ENCODE assay signal across 24 mouse cellular contexts in the genomic region with DNA sequence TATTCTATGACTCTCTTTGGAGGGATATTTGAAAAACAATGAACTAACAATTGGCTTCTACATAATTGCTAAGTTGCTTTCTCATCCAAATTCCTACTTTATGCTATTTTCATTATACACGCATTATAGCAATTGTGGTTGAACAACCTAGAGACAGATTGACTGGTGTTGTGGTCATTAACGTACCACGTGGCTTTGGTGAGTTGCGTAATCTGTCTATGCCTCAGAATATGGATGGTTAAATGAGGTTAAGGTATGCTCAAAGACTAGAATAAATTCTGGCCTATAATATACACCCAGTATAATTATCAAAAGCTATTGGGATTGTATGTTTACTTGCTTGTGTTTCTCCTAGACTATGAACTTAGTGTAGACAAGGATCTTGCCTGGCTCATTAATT.
"Had no signal": no experiment of that assay in that cellular context is flagged by ENCODE, and none has a peak within 500 bp of the region (broad histone marks: within the 10 kb centered on the region; RNA-seq: fewer than 3 reads in every experiment).

No protein-coding gene starts in this region.

- ATAC-seq: hindbrain, postnatal 0 days; intestine, embryonic 16.5 days; liver, embryonic 12.5 days had no signal

- DNase-seq: gastrocnemius, postnatal 14 days; gastrocnemius, postnatal 36 days; heart, adult 2 months; heart, postnatal 14 days; heart, postnatal 36 days; kidney, adult 11 months; kidney, adult 2 months; kidney, adult 9 months; kidney, postnatal 14 days; kidney, postnatal 36 days; layer of hippocampus, adult 9-11 months; layer of hippocampus, postnatal 36 days; left cerebral cortex, postnatal 4 days had no signal

- H3K4me3 ChIP-seq: heart, adult 2 months; heart, embryonic 13.5 days; heart, embryonic 15.5 days; hindbrain, embryonic 13.5 days; hindbrain, embryonic 15.5 days; kidney, embryonic 15.5 days; limb, embryonic 13.5 days; limb, embryonic 15.5 days; liver, embryonic 12.5 days had no signal

- H3K4me2 ChIP-seq: heart, embryonic 11.5 days; heart, embryonic 13.5 days; heart, embryonic 15.5 days; hindbrain, embryonic 13.5 days; hindbrain, embryonic 15.5 days; kidney, embryonic 15.5 days; limb, embryonic 13.5 days; limb, embryonic 15.5 days; liver, embryonic 12.5 days had no signal

- H3K36me3 ChIP-seq: heart, embryonic 13.5 days; heart, embryonic 15.5 days; hindbrain, embryonic 13.5 days; hindbrain, embryonic 15.5 days; kidney, embryonic 15.5 days; limb, embryonic 13.5 days; limb, embryonic 15.5 days; liver, embryonic 12.5 days had no signal

- H3K27me3 ChIP-seq: heart, embryonic 13.5 days; heart, embryonic 15.5 days; hindbrain, embryonic 13.5 days; hindbrain, embryonic 15.5 days; kidney, embryonic 15.5 days; limb, embryonic 13.5 days; limb, embryonic 15.5 days; liver, embryonic 12.5 days had no signal
